Mouse (Mus musculus) left cerebral cortex, adult 11 months (tissue): Measurements from ENCODE around the gene Kcnq2.

Source experiments
- DNase-seq: peaks from one replicate; pipeline ENCODE4 v3.0.0; 2022; ENCODE audit warnings: low spot score

Kcnq2 gene

DNA sequence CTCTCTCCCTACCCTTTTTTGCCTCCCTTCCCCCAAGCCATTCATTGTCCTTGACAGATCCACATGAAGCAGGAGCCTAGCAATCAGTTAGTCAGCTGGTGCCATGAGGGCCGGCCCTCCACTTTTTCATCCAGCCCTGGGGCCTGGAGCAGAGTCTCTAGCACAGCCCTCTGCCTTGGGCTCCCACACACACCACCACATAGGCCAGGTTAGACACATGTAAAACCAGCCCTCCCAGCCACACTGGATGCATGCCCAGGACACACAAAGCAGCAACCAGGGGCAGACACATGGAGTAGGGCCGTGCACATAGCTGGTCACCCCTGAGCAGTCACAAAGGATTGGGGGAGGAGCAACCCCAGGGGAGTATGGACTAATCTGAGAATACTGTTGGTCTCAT, 32.9 kb downstream of the Kcnq2 start:
- DNase-seq: no peak

DNA sequence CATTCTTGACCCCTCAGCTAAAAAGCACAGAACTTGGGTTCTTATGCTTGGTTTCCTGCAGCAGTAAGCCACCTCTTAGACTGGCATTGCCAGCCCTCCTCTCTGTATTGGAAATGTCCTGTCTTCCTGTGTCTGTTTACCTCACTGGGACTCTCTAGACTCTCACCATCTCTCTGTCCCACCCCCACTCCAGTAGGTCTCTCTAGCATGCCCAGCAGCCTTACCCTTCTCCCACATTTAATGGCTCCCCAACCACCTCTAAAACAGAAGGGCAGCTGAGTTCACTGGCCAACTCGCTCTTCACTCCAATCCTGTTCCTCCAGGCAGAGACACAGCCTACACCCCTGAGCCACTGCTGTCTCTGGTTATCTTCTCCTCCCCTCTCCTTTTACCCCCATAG, 33.5 kb downstream of the Kcnq2 start:
- no peak for DNase-seq

DNA sequence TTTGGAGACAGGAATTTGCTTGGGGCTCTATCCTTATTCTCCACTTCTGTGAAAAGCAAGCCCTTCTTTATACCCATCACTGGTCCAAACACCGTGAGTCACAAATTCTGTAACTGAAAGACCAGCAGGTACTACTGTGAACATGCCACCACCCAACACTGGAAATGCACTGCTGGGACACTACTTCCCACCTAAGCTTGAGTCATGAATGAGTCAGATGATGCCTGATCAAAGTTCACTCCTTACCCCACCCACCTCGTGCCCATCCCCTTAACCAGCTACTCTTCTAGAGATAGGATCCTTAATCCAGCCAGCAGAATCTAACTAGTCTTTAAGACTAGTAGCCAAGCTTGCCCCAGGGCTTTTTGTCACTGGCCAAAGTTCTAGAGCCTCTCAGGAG, 35.0 kb downstream of the Kcnq2 start:
- DNase-seq: no peak

DNA sequence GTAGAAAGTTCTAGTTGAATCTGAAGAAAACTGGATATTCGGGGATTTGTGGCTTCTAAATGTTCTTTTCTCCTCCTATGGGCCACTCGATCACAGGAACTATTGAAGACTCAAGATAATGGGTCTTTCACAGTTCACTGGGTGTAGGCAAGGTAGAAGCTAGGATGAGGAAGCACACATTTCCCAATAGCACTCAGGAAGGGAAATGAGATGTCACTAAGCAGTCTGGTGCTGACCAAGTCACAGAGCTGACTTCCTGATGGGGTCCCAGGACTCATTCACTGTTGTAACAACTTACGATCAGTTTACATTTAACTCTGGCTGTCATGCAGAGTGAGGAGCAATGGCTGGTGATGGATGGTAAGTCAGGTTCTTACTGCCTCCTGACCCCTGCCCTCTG, 45.0 kb downstream of the Kcnq2 start:
- no peak for DNase-seq

DNA sequence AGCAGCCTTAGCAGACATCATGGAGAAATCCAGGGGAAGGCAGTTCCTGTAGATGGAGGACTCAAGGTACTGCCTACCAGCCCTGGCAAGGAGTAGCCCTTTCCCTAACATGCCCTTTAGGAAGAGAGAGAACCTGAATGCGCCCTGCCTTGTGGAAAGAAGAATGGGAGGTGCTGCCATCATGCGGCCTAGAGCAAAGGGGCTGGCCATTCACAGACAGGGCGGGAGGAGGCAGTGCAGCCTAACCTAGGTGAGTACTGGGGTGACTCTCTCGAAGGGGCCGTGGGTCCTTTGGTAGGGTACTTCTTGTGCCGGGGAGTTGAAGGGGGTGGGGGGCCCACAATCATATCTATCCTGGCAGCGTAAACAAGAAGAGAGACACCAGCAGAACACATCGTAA, 50.1 kb downstream of the Kcnq2 start:
- no peak for DNase-seq

DNA sequence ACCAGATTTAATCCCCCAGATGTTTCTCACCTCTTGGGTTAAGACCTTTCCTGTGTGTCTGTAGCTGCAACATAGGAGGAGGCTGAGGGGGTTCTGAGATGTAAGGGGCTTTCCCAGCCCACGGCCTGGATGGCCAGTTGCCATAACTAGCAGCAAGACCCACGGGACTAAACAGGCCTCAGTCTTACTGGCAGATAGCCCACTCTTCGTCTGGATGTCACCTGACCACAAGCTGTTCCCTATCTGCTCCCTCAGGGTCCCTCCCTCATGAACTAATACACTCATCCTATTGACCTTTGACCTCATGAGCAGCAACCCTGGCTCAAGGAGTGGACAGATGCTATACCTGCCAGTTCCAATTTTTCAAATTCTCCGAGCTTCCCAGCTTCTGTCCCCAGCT, 51.2 kb downstream of the Kcnq2 start:
- DNase-seq: no peak

DNA sequence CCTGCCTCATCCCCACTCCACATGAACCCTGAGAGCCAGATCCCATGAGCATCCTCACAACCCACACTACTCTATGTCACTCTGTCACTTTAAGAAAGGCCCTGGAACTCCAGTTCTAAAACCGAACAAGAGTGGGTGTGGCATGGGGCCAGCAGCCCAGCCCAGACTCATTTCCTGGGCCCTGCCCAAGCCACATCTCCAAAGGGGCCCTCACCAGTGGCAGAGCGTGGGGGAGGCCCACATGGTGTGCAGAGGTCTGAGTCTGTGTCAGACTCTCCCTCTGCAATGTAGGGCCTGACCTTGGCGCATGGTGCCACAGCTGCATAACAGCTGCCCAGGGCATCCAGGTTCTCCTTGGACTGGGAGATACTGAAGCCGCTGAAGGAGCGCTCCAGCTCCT, 54.2 kb downstream of the Kcnq2 start:
- DNase-seq: no peak

DNA sequence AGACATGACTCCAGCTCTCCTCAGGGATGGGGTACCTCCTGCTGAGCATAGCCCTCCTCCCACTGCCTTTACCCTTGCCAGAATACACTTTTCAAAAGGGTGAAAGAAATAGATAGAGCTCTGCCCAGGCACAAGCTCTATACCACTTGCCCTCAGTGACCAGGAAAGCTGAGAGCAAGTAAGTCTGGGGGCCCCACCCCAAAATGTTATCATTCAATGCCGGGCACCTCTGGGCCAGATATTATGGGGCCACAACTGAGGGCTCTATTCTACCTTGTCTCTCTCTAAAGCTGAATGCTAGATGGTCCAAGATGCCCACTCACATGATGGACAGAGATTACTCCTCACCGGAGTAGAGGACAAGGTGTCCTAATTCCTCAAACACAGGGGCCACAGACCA, 55.6 kb downstream of the Kcnq2 start:
- DNase-seq: no peak

DNA sequence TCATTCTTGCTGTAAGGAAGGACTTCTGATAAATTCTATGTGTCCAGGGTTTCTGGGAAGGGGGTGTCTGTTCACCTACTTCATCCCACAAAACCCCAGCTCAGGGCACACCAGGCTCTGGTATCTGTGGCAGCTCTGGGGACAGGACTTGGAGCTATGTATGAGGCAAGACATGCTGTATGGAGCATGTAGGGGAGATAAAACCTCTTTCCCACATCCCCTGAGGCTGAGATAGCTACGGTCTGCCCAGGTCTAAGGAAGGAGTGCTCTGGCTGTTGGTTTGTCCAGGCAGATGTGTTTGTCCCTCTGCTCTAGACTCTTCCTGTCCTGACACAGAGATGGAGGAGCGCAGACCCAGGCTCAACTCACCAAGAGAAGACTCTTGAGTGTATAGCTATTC, 56.2 kb downstream of the Kcnq2 start:
- DNase-seq: no peak

DNA sequence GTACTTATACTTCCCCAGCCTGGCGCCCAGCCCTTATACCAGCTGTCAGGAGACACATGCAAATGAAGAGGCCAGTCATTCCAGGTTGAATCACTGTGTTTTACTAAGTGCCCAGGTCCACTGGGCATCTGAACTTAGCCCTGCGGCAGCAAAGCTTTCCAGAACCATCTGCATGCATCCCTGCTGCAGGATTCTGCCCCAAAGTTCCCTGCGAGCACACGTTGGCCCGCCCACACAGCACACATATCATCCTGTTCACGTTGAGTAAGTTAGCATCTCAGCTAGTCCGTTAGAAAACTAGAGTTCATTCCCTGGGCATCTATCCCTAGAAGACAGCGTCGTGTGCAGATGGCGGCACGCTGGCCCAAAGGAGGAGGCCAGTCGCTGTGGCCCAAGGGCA, 59.6 kb downstream of the Kcnq2 start:
- DNase-seq: no peak

DNA sequence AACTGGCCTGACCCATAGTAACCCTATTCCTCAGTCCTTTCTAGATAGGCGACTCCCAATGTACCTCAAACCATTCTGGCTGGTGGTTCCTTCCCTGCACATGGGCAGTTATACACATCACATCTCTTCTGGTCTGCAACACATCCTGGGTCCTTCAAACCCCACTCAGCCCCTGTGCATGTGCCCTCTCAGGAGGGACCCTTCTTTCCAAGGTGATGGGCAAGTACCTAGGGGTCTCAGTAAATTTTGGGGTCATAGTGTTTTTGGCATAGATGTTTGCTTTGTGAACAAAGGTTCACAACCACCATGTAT, 62.7 kb downstream of the Kcnq2 start:
- DNase-seq: no peak

DNA sequence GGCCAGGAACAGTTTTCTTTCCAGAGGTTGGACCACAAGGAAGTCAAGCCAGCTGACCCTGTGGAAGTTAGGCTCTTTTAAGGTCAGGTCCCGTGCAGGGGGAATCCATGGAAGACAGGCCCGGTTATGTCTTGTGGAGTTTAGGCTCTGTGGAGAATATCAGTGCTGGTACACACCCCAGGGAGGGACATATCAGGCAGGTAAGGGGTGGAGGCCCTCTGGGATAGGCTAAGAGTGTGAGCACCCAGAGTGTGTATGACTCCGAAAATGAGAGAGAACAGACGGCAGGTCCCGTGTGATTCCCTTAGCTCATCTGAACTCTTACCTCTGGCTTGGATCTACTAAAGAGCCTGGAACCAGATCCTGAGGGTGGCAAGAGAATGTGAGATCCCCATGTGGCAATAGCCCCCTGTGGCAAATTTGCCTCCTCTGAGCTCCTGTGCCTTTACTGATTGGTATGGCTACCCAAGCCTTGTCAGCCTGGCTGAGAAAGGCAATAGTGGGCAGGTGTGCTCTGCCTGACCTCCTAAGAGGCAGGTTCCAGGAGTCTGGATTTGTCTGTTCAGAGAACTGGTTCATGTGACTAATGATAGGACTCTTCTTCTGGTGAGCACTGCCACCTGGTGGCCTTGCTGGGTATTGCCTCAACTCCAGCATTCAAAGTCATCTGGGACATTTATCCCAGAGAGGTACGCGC, 63.2 kb downstream of the Kcnq2 start:
- DNase-seq: peak; percentile 74

DNA sequence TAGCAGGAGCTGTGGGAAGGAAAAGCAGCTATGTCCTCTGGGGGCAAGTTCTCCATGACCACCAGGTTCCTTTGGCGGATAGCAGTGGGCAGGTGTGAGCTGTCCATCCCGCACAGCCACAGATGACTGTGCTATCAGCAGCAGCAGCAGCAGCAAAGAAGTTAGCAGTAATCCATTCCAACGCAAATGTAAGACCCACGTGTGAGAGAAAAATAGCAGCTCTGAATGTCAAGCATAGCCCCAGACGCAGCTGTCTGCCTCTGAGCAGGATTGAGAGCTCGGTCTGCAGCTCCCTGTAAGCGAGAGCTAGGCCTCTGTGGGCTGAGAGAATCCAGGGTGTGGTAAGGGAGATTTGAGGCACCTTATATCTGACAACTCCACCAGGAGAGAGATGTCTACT, 65.0 kb downstream of the Kcnq2 start:
- DNase-seq: peak; percentile 71

DNA sequence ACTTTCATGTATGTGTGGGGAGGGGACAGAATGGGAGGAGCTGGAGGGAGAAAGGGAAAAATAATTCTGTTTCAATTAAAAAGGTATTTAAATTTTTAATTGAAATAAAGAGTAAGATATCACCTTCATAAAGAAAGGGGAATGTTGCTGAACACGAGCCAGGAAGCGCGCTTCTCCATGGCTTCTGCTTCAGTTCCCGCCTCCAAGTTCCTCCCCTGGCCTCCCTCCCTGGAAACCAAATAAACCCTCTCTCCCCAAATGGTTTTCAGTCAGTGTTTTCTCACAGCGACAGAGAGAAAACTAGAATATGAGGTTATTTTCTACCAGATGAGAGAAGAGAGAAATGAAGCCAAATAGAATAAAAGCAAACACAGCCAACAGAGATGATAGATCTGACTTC, 66.6 kb downstream of the Kcnq2 start:
- DNase-seq: no peak

DNA sequence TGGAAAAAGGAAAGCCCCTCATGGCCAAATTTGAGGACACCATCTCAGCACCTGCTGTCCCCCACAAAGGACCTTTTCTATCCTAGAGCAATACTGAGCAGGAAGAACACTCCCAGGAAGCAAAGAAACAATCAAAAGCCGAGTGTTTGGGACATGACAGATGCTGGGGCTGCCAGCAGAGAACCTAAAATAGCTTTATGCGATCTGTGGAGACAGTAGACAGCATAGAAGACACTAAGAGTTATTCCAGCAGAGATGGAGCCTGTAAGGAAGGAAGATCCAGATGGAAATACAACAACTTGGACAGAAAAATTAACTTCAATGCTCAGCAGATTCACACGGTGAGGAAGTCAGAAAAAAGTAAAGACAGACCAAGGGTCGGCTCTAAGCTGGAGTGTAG, 69.3 kb downstream of the Kcnq2 start:
- no peak for DNase-seq

DNA sequence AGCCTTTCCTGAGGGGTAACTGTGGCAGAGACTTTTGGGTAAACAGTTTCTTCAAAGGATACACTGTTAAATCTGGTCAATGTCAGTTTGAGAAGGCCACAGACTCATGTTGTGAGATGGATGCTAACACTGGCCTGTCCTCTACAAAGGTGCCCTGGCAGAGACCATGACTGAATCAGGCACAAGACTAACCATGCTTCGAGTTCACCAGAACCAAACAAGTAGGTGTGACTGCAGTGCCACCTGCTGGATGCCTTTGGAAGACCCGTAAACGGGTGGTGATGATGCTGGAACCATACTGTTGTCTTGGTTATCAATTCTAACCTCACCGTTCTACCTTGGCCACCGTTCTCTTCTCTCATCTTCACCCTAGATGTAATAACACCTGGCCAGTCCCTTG, 75.0 kb downstream of the Kcnq2 start:
- DNase-seq: peak; percentile 76

DNA sequence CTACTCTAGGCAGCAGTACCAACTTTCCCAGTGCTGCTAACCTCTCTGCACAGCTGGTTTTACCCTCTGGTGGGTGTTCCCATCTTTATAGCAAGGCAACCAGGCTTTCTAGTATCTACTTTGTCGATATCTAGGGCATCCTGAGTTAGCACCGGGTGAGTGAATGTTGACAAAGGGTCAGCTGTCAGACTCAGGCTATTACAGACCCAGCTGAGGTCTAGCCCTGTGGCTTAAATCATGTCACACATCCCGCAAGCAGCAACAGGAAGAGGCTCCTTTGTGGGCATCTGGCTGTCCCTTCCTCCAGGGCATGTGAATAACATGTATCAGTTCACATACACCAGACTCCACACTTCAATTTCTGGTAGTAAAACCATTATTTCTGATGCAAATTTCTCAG, 76.9 kb downstream of the Kcnq2 start:
- DNase-seq: no peak

DNA sequence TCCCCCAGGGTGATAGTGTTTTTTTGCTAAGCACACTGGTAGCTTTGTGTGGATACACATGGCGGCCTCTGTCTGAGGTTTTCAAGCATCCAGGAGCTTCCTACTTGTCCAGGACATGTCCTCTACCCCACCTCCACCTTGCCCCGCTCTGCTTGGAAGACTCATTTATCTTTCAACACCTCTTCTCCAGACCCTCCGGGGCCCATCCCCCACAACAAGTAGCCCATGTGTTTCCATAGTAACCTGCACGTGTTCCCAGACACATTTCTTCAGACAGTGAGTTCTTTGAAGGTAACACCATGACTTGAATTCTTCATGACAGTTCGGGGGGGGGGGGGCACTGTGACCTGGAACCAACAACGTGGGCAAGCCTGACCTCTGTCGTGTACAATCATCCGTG, 77.8 kb downstream of the Kcnq2 start:
- no peak for DNase-seq

DNA sequence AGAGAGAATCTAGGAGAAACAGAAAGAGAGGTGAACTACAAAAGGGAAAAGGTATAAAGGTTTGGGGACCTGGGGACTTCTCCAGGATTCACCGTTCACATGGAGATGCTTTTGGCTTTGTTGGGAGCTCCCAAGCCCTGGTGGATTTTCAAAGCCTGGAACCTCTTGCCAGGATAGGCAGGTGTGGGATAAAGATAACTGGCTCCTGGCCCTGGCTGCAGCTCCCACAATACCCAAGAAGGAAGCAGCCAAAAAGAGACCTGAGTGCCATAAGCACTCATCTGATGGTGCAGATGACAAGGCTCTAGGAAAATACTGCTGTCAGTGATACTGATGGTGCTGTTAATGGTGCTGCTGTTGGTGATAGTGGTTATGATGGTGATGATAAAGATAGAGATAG, 82.9 kb downstream of the Kcnq2 start:
- DNase-seq: no peak

DNA sequence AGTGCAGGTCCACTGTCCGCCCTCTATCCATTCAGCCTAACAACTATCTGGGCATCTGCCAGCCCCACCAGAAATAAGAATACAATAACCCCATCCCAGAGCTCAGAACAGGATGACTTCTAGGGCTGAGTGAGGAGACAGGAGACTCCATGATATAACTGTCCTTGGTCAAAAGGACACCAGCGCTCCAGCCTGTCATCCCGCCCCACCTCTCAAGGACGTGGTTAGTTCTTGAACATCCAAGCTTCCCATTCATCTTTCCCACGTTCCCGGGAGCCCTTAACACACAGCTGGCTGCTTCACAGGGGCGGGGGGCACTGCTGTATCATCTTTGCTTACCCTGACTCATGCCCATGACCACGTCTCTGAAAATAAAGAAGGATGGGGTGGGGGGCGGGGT, 86.1 kb downstream of the Kcnq2 start:
- no peak for DNase-seq

DNA sequence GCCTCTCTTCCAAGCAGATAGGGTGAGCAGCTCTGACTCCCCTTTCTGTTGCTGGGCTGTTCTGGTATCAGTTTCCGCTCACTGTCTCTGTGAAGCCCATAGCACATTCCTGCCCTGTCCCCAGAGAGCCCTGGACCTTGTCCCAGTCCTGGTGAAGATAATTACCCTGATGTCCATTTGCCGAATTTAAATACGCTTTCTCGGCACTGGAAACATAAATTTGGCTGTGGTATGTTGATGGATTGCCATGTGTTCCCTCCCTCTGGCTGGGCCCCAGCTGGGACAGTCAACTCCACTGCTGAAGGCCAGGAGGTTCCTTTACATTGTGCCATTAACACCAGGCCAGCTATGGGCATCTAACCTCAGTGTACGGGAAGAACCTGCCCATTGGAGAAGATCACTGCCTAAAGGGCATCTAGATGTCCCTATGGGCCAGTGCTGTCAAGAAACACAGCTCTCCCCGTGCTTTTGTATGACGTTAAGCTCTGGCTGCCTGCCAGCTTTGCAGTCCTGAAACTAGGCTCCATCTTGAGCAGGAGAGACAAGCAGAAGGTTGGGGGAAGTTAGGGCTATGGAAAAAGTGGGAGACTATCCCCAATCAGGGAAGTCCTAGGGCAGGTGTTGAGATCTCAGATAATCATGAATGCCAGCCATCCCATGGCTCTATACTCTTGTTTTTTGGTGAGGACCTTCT, 86.7 kb downstream of the Kcnq2 start:
- DNase-seq: no peak

DNA sequence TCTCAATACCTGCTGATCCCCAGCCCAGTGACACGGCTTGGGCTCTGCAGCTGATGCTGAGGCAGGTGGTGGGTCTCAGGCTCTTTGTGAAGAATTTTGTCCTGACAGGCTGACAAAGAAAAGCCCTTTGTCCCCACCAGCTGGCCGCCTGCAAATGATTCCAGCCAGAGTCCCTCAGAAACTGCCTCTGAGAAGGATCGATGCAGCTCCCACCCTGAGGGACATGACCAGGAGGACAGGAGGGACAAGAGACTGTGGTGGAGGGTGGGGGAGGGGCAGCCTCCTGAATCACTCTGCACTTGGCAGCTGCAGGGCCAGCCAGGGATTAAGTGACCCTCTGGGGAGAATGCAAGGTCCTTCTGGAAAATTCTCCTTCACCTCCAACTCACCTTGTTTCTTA, 91.1 kb downstream of the Kcnq2 start:
- no peak for DNase-seq

DNA sequence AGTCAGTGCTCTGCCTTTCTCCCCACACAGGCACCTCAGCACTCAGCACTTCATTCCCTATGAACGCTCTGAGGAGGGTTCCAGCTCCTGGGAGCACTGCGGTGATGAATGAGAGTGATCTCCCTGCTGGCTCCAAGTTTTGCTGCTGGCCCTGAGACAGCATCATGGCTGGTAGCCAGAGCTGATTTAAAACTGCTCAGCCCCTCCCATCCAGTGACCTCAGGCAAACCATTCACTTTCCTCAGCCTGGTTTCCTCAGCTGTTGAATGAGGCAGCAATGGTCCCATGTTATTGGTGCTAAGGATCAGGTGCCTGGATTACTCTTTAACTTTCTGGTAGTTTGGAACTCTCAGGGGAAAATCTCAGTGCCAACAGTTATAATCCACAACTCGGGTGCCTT, 91.7 kb downstream of the Kcnq2 start, which contains the start of gene Chrna4:
TSS of gene Chrna4 (minus strand) at position 110 of the 400 bp plus-strand sequence.
- DNase-seq: no peak

DNA sequence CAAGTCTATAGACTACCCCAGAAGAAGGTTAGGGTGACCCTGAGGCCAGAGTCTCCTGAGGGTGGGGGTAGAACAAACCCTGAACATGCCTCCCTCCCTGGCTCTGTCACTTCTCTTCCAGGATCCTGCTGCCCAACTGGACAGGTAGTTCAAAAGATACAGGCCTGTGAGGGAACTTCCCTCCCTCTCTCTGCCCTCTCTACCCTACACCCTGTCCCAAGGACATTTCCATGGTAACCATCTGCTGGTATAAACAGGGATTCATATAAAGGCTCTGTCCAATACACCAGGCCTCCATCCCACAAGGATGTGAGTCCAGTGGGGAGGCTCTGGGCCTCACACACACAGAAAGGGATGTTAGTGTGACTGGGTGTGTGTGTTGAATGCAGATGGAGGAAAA, 92.7 kb downstream of the Kcnq2 start:
- DNase-seq: no peak
